Mouse (Mus musculus) embryonic facial prominence, embryonic 11.5 days (tissue): ENCODE data around the gene Oaz1. TPM values are rescaled to one million over a fixed set of nuclear protein-coding genes. Genes with fewer than 3 reads are reported as not detected.
A peak's percentile ranks its signal among the peaks of the same experiment; 100 is the strongest.

Experiments
- microRNA counts: library from miRNA; unstranded; fragments of <30 nt; microRNA quantifications from one replicate; lab custom pipeline; 2016
- microRNA-seq: library from miRNA; unstranded; fragments of <30 nt; microRNA quantifications from one replicate; pipeline ENCODE4, GENCODE M21; 2016; ENCODE audit warnings: borderline number of aligned reads
- polyA plus RNA-seq: library from polyadenylated mRNA; unstranded; fragments of >200 nt; fragmentation: Nextera tagmentation; extraction: Ambion mirVana; gene quantifications from 2 replicates; pipeline ENCODE4 v1.2.1, GENCODE M21; 2014

Gene Oaz1
- polyA plus RNA-seq, 1 experiment from 2014 or later, result 1,818 TPM

MicroRNA genes within 50 kb of the gene (microRNA counts, 519-probe panel; counts per million panel counts)
- microRNA mmu-miR-1982 (lab: Ali Mortazavi, UCI), result not detected

Small RNA genes lying within 50 kb of the gene (microRNA-seq; reads per million reads assigned to microRNA genes)
- 10.8 reads per million, percentile 12 among the genes with 10 or more reads in this experiment for gene Mir1982

Other genes with a start within 250 kb of the Oaz1 start
- gene Klf16, start 249.3 kb upstream of the Oaz1 start, polyA plus RNA-seq, result 4.5 and 5.5 TPM in 2 replicates
- 94.8 and 111 TPM in 2 replicates for gene Abhd17a, start 236.3 kb upstream of the Oaz1 start, polyA plus RNA-seq
- gene Scamp4, start 223.8 kb upstream of the Oaz1 start, polyA plus RNA-seq, result 62.4 and 64.9 TPM in 2 replicates
- 5.7 and 5.8 TPM in 2 replicates for gene Adat3, start 223.8 kb upstream of the Oaz1 start, polyA plus RNA-seq
- gene Gm49322, start 220.6 kb upstream of the Oaz1 start, polyA plus RNA-seq, result 1.4 and 1.5 TPM in 2 replicates
- gene Csnk1g2, start 203.8 kb upstream of the Oaz1 start, polyA plus RNA-seq, result 93.4 and 97.9 TPM in 2 replicates
- gene Btbd2, start 169.6 kb upstream of the Oaz1 start, polyA plus RNA-seq, result 53.5 and 56.3 TPM in 2 replicates
- 63.7 and 67.0 TPM in 2 replicates for gene Mknk2, start 148.5 kb upstream of the Oaz1 start, polyA plus RNA-seq
- 42.3 and 45.0 TPM in 2 replicates for gene Mob3a, start 124.7 kb upstream of the Oaz1 start, polyA plus RNA-seq
- 4.8 and 7.6 TPM in 2 replicates for gene Izumo4, start 124.5 kb upstream of the Oaz1 start, polyA plus RNA-seq
- gene Ap3d1, start 84.4 kb upstream of the Oaz1 start, polyA plus RNA-seq, result 57.6 and 61.0 TPM in 2 replicates
- 13.8 and 16.6 TPM in 2 replicates for gene Dot1l, start 71.5 kb upstream of the Oaz1 start, polyA plus RNA-seq
- 92.6 and 93.9 TPM in 2 replicates for gene Sf3a2, start 28.5 kb upstream of the Oaz1 start, polyA plus RNA-seq
- gene Plekhj1, start 28.0 kb upstream of the Oaz1 start, polyA plus RNA-seq, result 119 and 137 TPM in 2 replicates
- gene Amh, start 21.4 kb upstream of the Oaz1 start, polyA plus RNA-seq, result not detected in 2 replicates
- 0.60 and 1.2 TPM in 2 replicates for gene Jsrp1, start 13.2 kb upstream of the Oaz1 start, polyA plus RNA-seq
- gene Lingo3, start 17.4 kb downstream of the Oaz1 start, polyA plus RNA-seq, result 0.49 and 0.67 TPM in 2 replicates
- gene Lsm7, start 28.6 kb downstream of the Oaz1 start, polyA plus RNA-seq, result 282 and 329 TPM in 2 replicates
- 17.1 and 19.7 TPM in 2 replicates for gene Sppl2b, start 28.6 kb downstream of the Oaz1 start, polyA plus RNA-seq
- gene Tmprss9, start 45.2 kb downstream of the Oaz1 start, polyA plus RNA-seq, result 0.06 TPM in 2 replicates
- 266 and 347 TPM in 2 replicates for gene Timm13, start 74.3 kb downstream of the Oaz1 start, polyA plus RNA-seq
- gene Lmnb2, start 91.6 kb downstream of the Oaz1 start, polyA plus RNA-seq, result 18.4 and 19.4 TPM in 2 replicates
- gene Gadd45b, start 103.4 kb downstream of the Oaz1 start, polyA plus RNA-seq, result 9.9 and 11.6 TPM in 2 replicates
- gene Gng7, start 188.3 kb downstream of the Oaz1 start, polyA plus RNA-seq, result 4.8 and 5.4 TPM in 2 replicates
- gene Diras1, start 199.0 kb downstream of the Oaz1 start, polyA plus RNA-seq, result 1.3 and 1.4 TPM in 2 replicates
- 6.7 and 7.2 TPM in 2 replicates for gene Slc39a3, start 210.8 kb downstream of the Oaz1 start, polyA plus RNA-seq
- 193 and 218 TPM in 2 replicates for gene Sgta, start 233.5 kb downstream of the Oaz1 start, polyA plus RNA-seq
- gene Thop1, start 243.4 kb downstream of the Oaz1 start, polyA plus RNA-seq, result 56.0 and 56.3 TPM in 2 replicates